Mouse (Mus musculus) lung, postnatal 0 days (tissue): ENCODE results near the gene Gipc3.

ENCODE experiments used
- CTCF ChIP-seq: IDR thresholded peaks from 2 replicates; pipeline ENCODE4 v1.5.1; 2016; ENCODE audit warnings: antibody characterized with exemption, mild to moderate bottlenecking
- EP300 ChIP-seq: IDR thresholded peaks from 2 replicates; pipeline ENCODE4 v1.6.1; 2016; ENCODE audit warnings: antibody characterized with exemption, mild to moderate bottlenecking, control low read depth

DNA sequence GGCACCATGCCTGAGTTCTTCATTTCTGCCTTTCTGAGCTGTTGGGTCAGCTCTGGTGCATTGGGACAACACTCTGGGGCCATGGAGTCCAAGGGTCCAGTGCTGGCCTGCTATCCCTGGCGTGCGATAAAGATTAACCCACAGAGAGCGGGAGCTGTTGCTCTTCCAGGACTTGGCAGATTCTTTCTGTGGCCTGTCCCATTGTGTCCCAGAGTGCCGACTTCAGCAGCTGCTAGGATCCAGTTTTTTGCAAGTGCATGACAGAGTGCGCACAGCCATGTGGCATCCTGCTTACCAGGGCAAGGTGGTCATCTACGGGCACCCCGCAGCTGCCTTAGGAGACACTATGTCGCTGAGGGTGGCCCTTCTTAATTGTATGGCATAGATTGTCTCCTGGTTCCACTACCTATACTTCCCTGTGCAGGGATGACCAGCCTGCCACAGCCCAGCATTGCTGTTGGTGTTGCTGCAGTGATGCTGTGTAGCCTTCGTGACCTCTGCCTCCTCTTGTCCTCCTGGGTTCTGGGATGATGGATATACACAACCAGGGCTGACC is 42.6 kb downstream of the Gipc3 start:
- TF ChIP-seq EP300 (no peak), CTCF (no peak)
